Mouse (Mus musculus): ENCODE data around the gene Cmip.

GRCm38 (mm10) chr8:117315727-117316126 is 58.9 kb downstream of the Cmip start:
- TF ChIP-seq POLR2A (IDR thresholded peaks at IDR 0.05; ENCODE audit: control insufficient read depth, extremely low read depth, insufficient read depth, low read length, poor library complexity) (no peak), CTCF (IDR thresholded peaks at IDR 0.05; ENCODE audit: borderline replicate concordance, control insufficient read depth, extremely low read depth, insufficient read depth, low read length, poor library complexity) (no peak)
